Mouse (Mus musculus) forebrain, embryonic 16.5 days (tissue): Measurements from ENCODE around the gene Olfr1410. TPM values are rescaled to one million over a fixed set of nuclear protein-coding genes. Genes with fewer than 3 reads are reported as not detected.

Experiments
- ATAC-seq: fragments of 200-750 bp; cut with Nextera tagmentation; 2 replicates; pipeline ENCODE4 v1.8.0; 2017; ENCODE audit warnings: mild to moderate bottlenecking, moderate library complexity
- H3K27ac ChIP-seq: fragments of 300-500 bp; sonication (generic); 2 replicates; pipeline ENCODE4 v1.5.1; 2014; ENCODE audit warnings: low read length, control low read depth
- H3K27me3 ChIP-seq: fragments of 300-500 bp; sonication (generic); replicated peaks from 2 replicates; pipeline ENCODE4 v1.6.1; 2014; ENCODE audit warnings: low read length; ENCODE audit not compliant: control insufficient read depth, insufficient read depth
- H3K36me3 ChIP-seq: fragments of 300-500 bp; sonication (generic); 2 replicates; pipeline ENCODE4 v1.6.1; 2014; ENCODE audit not compliant: control insufficient read depth, insufficient read depth
- H3K4me1 ChIP-seq: fragments of 300-500 bp; sonication (generic); replicated peaks from 2 replicates; pipeline ENCODE4 v1.6.1; 2014; ENCODE audit warnings: low read length; ENCODE audit not compliant: control insufficient read depth, insufficient read depth
- H3K4me2 ChIP-seq: fragments of 300-500 bp; sonication (generic); 2 replicates; pipeline ENCODE4 v1.6.1; 2014; ENCODE audit warnings: mild to moderate bottlenecking, low read length, control low read depth
- H3K4me3 ChIP-seq: fragments of 300-500 bp; sonication (generic); replicated peaks from 2 replicates; pipeline ENCODE4 v1.5.1; 2014; ENCODE audit warnings: mild to moderate bottlenecking, low read length, control low read depth
- H3K9ac ChIP-seq: fragments of 300-500 bp; sonication (generic); replicated peaks from 2 replicates; pipeline ENCODE4 v1.6.1; 2014; ENCODE audit warnings: low read depth, low read length, control low read depth
- H3K9me3 ChIP-seq: fragments of 300-500 bp; sonication (generic); 2 replicates; pipeline ENCODE4 v1.6.1; 2016; ENCODE audit warnings: low read length; ENCODE audit not compliant: control insufficient read depth
- WGBS: fragments of 180-500 bp; shearing (Covaris S2); extraction: QIAGEN DNeasy Blood & Tissue Kit; methylation state at CpG from one replicate; pipeline ENCODE4 v1.1.7; 2014; 5-methylcytosine and 5-hydroxymethylcytosine counted together
- polyA plus RNA-seq: library from polyadenylated mRNA; unstranded; fragments of >200 nt; fragmentation: Nextera tagmentation; extraction: Ambion mirVana; gene quantifications from 2 replicates; pipeline ENCODE4 v1.2.1, GENCODE M21; 2015

Gene Olfr1410
- polyA plus RNA-seq, 1 experiment from 2014 or later, result not detected

DNA sequence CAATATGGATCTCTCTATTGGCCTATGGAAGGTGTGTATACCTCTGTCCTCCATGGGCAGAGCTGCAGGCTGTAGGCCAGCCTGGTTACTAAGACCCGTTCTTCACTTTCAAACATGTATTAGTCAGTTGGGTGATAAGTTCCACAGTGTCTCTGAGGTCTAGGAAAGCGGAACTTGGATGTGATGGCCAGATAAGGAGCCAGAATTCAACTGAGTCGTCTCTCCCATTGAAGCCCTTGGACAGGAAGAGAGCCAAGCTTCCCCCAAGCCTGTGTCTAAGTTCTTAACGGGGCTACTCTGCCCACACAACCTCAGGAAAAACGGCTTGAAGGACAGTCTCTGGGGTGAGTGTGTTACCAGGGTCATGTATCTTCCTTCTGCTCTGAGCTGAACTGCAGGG is 53.8 kb downstream of the Olfr1410 start:
- Histone ChIP-seq H3K4me2 (no peak overlapping the region), H3K4me3 (no peak overlapping the region), H3K4me1 (no peaks in the 10 kb centered on the region), H3K27ac (no peak overlapping the region), H3K9me3 (no peaks in the 10 kb centered on the region), H3K9ac (no peak overlapping the region), H3K27me3 (no peaks in the 10 kb centered on the region), H3K36me3 (no peaks in the 10 kb centered on the region)
- WGBS, result 73% methylated on average over 5 of the region's 5 CpGs
- ATAC-seq, result no peak

Other genes with a start within 250 kb of the Olfr1410 start
- gene Ndufa10, start 131.9 kb upstream of the Olfr1410 start, polyA plus RNA-seq, result 273 and 301 TPM in 2 replicates
- not detected in 2 replicates for gene Olfr1416, start 120.7 kb upstream of the Olfr1410 start, polyA plus RNA-seq
- not detected in 2 replicates for gene Olfr1415, start 109.7 kb upstream of the Olfr1410 start, polyA plus RNA-seq
- not detected in 2 replicates for gene Olfr1414, start 87.1 kb upstream of the Olfr1410 start, polyA plus RNA-seq
- gene Olfr1413, start 34.5 kb upstream of the Olfr1410 start, polyA plus RNA-seq, result not detected in 2 replicates
- not detected in 2 replicates for gene Olfr1412, start 20.0 kb upstream of the Olfr1410 start, polyA plus RNA-seq
- gene Olfr1411, start 11.4 kb upstream of the Olfr1410 start, polyA plus RNA-seq, result not detected in 2 replicates
- gene Olfr12, start 12.0 kb downstream of the Olfr1410 start, polyA plus RNA-seq, result not detected in 2 replicates
- gene Cops9, start 36.2 kb downstream of the Olfr1410 start, polyA plus RNA-seq, result 462 and 475 TPM in 2 replicates
- gene Otos, start 43.1 kb downstream of the Olfr1410 start, polyA plus RNA-seq, result 0.07 and 0.33 TPM in 2 replicates
- 70.4 and 72.7 TPM in 2 replicates for gene Gpc1, start 225.9 kb downstream of the Olfr1410 start, polyA plus RNA-seq